Mouse (Mus musculus): ENCODE measurements around the gene Ell. TPM values are rescaled to one million over a fixed set of nuclear protein-coding genes. Genes with fewer than 3 reads are reported as not detected.

Ell gene
- total RNA-seq, 2 experiments from 2014 or later, result 13.8 to 17.4 TPM

DNA sequence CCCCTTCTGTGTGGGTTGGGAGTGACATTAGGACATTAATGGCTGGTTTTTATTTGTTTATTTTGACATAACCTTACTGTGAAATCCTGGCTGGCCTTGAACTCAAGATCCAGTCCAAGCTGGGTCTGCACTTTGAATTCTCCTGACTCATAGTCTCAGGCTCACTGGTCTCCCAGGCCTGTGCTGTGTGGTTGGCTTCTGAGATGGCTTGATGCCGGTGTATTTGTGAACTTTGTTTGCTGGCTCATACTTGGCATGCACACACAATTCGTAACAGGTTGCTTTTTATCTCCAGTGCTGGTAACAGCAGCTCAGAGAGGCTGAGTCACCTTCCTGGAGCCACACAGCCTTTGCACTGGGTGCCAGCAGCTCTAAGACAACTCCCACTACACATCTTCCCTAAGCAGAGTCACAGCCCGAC is 9.5 kb upstream of the Ell start:
- no peak for DNase-seq (ENCODE audit: low spot score in 2 of 2)
- intact Hi-C loops (cut with DNase I), result no loop called here

DNA sequence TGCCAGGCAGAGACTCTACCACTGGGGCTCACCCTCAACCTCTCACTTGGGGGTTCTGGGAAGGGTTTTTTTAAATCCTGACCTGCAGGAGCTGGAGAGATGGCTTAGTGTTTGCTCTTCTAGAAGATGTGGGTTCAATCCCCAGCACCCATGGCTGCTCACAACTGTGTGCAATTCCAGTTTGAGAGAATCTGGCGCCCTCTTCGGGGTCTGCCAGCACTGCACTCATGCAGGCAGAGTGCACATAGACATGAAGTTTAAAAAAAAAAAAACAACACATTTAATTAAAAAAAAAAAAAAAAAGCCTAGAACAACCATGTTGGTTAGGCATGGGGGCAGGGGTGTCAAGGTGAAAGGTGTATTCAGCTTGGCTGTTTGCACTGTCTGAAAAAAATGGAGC is 8.9 kb upstream of the Ell start:
- no peak for DNase-seq (ENCODE audit: low spot score in 2 of 2)
- intact Hi-C loops (cut with DNase I), result no loop called here

GRCm38 (mm10) chr8:70534281-70534680 is 5.0 kb upstream of the Ell start:
- intact Hi-C loops (cut with DNase I), result no loop called here
- peak in 1 of 2 experiments; percentile 38 for DNase-seq (ENCODE audit: low spot score in 2 of 2)

- intact Hi-C loops (cut with DNase I), result no loop called here
- no peak for DNase-seq (ENCODE audit: low spot score in 2 of 2)
Measured at GRCm38 (mm10) chr8:70535221-70535620, 4.0 kb upstream of the Ell start.

GRCm38 (mm10) chr8:70535701-70536100 is 3.6 kb upstream of the Ell start:
- no peak for DNase-seq (ENCODE audit: low spot score in 2 of 2)
- intact Hi-C loops (cut with DNase I), result no loop called here

GRCm38 (mm10) chr8:70538024-70538579 is 1.2 kb upstream of the Ell start:
- intact Hi-C loops (cut with DNase I), result no loop called here
- DNase-seq (ENCODE audit: low spot score in 2 of 2), result no peak

- intact Hi-C loops (cut with DNase I), result no loop called here
Measured at GRCm38 (mm10) chr8:70538633-70539076, 602 bp upstream of the Ell start.

DNA sequence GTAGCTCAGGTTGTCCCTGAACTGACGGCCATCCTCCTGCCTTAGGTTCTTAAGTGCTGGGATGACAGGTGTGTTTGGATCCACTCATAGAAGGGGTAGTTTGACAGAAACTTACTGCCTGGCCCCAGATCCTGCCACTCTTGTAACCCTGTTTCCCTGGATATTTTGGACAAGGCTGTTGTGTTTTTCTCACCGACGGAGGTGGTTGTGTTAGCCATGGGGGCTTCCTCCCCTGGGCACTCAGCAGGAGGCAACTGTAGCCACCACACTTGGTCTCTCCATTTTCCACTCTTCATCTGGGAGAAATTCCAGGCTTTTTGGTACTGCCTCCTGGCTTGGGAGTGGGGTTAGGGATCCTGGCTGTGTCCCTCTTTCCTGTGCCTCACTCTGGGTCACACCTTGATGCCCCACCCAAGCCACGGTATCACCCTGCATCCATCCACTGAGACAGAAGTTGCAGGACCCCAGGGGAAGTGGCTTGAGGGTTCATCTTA is 803 bp downstream of the Ell start:
- intact Hi-C loops (cut with DNase I), result no loop called here
- no peak for DNase-seq (ENCODE audit: low spot score in 2 of 2)

More at GRCm38 (mm10) chr8:70538633-70539076, 602 bp upstream of the Ell start:
- DNase-seq (ENCODE audit: low spot score in 2 of 2), result peak; percentile 99 to 100

GRCm38 (mm10) chr8:70540507-70541071 is 1.3 kb downstream of the Ell start:
- no peak for DNase-seq (ENCODE audit: low spot score in 2 of 2)
- intact Hi-C loops (cut with DNase I), result no loop called here

DNA sequence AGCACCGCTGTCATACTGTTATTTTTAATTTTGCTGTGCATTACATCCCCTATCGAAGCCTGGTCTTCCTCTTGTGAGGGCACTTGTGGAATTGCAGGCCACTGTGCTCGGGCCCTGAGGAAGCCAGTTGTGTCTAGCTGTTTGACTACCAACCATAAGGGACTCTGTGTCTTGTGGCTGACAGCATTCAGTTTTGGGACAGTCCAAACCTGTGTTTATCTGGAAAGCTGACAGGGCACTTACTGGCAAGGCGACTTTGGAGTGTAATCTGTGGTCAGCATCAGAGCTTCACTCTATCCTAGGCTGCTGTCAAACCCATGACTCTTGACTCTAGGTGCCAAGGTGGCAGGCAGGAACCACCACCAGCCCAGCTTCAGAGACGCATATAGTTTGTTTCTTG is 1.8 kb downstream of the Ell start:
- intact Hi-C loops (cut with DNase I), result no loop called here
- DNase-seq (ENCODE audit: low spot score in 2 of 2), result no peak

- intact Hi-C loops (cut with DNase I), result no loop called here
- no peak for DNase-seq (ENCODE audit: low spot score in 2 of 2)
Measured at GRCm38 (mm10) chr8:70544200-70544687, 5.0 kb downstream of the Ell start.

GRCm38 (mm10) chr8:70546412-70546811 is 7.2 kb downstream of the Ell start:
- no peak for DNase-seq (ENCODE audit: low spot score in 2 of 2)
- intact Hi-C loops (cut with DNase I), result loop anchor here (5.0 kb wide), 1 partner anchor 36 kb away; no protein-coding TSS in a partner anchor

GRCm38 (mm10) chr8:70547762-70548161 is 8.5 kb downstream of the Ell start:
- no peak for DNase-seq (ENCODE audit: low spot score in 2 of 2)
- intact Hi-C loops (cut with DNase I), result loop anchor here (5.0 kb wide), 1 partner anchor 35 kb away; no protein-coding TSS in a partner anchor

DNA sequence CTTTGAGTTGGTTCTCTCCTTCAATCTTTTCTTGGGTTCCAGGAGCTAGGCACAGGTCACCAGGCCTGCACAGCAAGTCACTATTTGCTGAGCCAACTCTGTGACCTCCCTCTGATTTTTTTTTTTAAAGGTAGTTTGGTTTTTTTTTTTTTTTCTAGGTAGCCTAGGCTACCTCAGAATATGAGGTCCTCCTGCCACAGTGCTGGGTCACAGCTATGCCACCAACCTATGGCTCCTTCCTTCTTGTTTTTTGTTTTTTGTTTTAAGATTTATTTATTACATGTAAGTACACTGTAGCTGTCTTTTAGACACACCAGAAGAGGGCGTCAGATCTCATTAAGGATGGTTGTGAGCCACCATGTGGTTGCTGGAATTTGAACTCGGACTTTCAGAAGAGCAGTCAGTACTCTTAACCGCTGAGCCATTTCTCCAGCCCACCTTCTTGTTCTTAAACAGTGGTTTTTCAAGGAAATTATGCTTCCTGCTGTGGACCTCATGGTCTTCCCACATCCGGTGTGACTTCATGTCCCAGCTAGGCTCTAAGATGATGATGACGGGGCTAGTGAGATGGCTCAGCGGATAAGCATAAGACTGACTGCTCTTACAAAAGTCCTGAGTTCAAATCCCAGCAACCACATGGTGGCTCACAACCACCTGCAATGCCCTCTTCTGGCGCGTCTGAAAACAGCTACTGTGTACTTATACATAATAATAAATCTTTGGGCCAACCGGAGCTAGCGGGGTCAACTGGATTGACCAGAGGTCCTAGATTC is 10.3 kb downstream of the Ell start:
- intact Hi-C loops (cut with DNase I), result loop anchor here (5.0 kb wide), 1 partner anchor 33 kb away; no protein-coding TSS in a partner anchor
- DNase-seq (ENCODE audit: low spot score in 2 of 2), result no peak

- intact Hi-C loops (cut with DNase I), result no loop called here
Measured at GRCm38 (mm10) chr8:70551558-70552161, 12.4 kb downstream of the Ell start.

DNA sequence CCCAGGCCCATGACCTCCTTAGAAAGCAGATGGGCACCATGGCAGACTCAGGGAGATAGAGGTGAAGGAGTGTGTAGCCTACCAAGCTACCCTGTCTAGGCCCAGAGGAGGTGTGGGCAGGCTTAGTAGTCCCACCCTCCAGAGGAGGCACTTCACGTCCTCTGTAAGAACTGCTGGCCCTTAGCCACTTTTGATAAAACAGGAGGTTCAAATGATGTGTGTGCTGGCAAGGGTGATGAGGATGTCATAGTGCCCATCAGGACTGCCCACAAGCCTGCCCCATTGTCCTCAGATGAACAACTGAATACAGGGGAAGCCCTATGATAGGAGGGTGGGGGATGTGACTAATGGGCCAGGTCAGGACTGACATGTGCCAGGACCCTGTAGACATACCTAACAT is 13.6 kb downstream of the Ell start:
- intact Hi-C loops (cut with DNase I), result no loop called here
- DNase-seq (ENCODE audit: low spot score in 2 of 2), result no peak

More at GRCm38 (mm10) chr8:70551558-70552161, 12.4 kb downstream of the Ell start:
- no peak for DNase-seq (ENCODE audit: low spot score in 2 of 2)

DNA sequence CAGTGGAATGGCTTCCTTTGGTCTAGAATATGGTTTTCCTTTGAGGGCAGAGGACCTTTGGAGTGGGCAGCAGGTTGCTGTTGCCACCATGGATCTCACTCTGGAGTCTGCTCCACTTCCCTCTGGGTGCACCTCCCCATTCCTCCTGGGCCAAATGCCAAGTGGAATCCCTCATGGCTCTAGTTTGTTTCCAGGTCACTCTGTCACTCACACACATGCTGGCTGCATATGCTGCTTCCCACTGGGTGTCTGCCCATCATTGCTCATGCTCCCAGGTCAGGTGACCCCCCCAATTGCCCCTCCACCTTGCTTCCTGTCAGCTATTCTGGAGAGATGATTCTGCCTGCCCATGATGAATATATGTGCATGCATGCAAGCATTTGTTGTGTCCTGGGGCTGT is 14.5 kb downstream of the Ell start:
- intact Hi-C loops (cut with DNase I), result no loop called here

DNA sequence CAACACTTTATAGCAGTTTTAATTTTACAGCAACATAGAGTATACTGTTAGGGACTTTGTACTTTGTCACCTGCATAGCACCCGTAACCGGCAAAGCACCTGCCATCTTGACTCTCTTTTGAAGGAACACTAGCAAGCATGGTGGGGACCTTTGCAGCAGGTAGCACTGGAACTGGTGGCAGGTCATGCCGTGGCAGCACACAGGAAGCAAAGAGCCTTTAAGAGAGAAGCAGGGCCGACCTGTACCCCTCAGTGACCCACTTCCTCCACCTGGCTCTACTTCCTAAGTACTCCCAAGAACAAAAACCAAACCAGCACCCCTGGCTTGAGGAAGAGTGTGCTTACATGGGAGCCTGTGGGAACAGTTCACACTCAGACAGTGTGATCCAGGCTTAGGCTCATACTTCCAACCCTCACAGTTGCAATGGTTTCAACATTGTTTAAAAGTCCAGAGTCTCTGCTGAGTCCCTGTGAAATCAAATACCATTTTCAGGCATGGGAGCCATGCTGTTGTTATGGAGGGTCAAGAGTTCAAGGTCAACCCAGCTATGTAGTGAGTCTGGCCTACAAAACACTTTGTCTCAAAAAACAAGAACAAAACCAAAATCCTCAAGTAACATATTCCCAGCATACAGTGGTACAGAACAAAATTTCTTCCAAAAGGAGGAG is 16.0 kb downstream of the Ell start:
- intact Hi-C loops (cut with DNase I), result loop anchor here (5.0 kb wide), 1 partner anchor 37 kb away; the partner anchor contains the start of gene Isyna1
- DNase-seq (ENCODE audit: low spot score in 2 of 2), result no peak

More for the DNA sequence above, 14.5 kb downstream of the Ell start:
- no peak for DNase-seq (ENCODE audit: low spot score in 2 of 2)

GRCm38 (mm10) chr8:70558334-70558733 is 19.1 kb downstream of the Ell start:
- intact Hi-C loops (cut with DNase I), result loop anchor here (5.0 kb wide), 1 partner anchor 34 kb away; the partner anchor contains the start of gene Isyna1
- no peak for DNase-seq (ENCODE audit: low spot score in 2 of 2)

All from left cerebral cortex, postnatal 14 days (tissue).